Mouse (Mus musculus) liver, embryonic 14 days (tissue): ENCODE measurements around the gene Il10. TPM values are rescaled to one million over a fixed set of nuclear protein-coding genes. Genes with fewer than 3 reads are reported as not detected.

Experiments used
- polyA plus RNA-seq: library from polyadenylated mRNA; depleted of rRNA; stranded (reverse); fragments of >200 nt; gene quantifications from 2 replicates; pipeline ENCODE4 v1.2.3, GENCODE M21; 2012; rRNA removed

The Il10 gene
- polyA plus RNA-seq, result 0.03 and 0.05 TPM in 2 replicates

GRCm38 (mm10) chr1:131019492-131020098, at the start of gene Il10:
TSS of gene Il10 (plus strand) at chr1:131019845.

Other genes with a start within 250 kb of the Il10 start
- not detected in 2 replicates for gene Fcamr, start 218.9 kb upstream of the Il10 start, polyA plus RNA-seq
- gene Pigr, start 193.2 kb upstream of the Il10 start, polyA plus RNA-seq, result 0.15 and 0.25 TPM in 2 replicates
- gene Fcmr, start 154.2 kb upstream of the Il10 start, polyA plus RNA-seq, result not detected in 2 replicates
- gene Il24, start 132.4 kb upstream of the Il10 start, polyA plus RNA-seq, result not detected in 2 replicates
- gene Il20, start 108.4 kb upstream of the Il10 start, polyA plus RNA-seq, result not detected in 2 replicates
- 0.03 TPM in 1 of 2 replicates, not detected in the other for gene Il19, start 79.7 kb upstream of the Il10 start, polyA plus RNA-seq
- 11.9 and 14.7 TPM in 2 replicates for gene Mapkapk2, start 78.0 kb downstream of the Il10 start, polyA plus RNA-seq
- gene Dyrk3, start 118.5 kb downstream of the Il10 start, polyA plus RNA-seq, result 9.2 and 11.8 TPM in 2 replicates
- 17.7 and 20.0 TPM in 2 replicates for gene Eif2d, start 133.3 kb downstream of the Il10 start, polyA plus RNA-seq
- 1.9 and 2.6 TPM in 2 replicates for gene Rassf5, start 225.4 kb downstream of the Il10 start, polyA plus RNA-seq